Mouse (Mus musculus) activated CD4-positive, CD25-positive, alpha-beta regulatory T cell, adult 4 months (primary cell): Measurements from ENCODE around the gene Trub1. TPM values are rescaled to one million over a fixed set of nuclear protein-coding genes. Genes with fewer than 3 reads are reported as not detected.

ENCODE experiments used
- ATAC-seq: one replicate; pipeline ENCODE4 v1.8.0; 2017
- polyA plus RNA-seq, 2 experiments: library from polyadenylated mRNA; unstranded; fragments of 100-300 nt; shearing (Covaris generic); gene quantifications; one replicate each; pipeline ENCODE4 v1.2.1; 2017

Trub1 gene
- polyA plus RNA-seq, 2 experiments from 2014 or later = 5.7 to 9.7 TPM

DNA sequence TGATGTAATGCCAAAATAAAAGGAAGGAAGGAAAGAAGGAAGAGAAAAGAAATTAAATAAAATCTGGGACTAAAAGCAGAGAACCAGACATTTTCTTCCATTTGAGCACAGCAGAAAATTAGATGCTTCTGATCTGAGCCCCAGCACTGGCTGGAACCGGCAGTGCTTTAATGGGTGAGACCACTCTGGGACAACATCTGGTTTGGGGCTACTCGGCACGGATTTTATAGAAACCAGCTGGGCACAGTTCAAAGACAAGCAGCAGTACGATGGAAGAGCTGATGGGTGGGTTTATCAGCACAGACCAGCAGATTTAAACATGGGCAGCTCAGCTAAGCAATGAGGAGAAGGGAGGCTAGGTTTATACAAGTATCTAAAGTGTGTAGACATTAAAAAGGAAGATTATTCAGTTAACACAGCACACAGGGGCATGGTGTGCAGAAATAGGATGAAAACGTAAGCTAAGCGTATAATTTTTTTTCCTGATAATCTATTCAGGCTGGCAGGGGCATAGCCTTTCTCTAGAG is 46.2 kb downstream of the Trub1 start:
- no peak for ATAC-seq

DNA sequence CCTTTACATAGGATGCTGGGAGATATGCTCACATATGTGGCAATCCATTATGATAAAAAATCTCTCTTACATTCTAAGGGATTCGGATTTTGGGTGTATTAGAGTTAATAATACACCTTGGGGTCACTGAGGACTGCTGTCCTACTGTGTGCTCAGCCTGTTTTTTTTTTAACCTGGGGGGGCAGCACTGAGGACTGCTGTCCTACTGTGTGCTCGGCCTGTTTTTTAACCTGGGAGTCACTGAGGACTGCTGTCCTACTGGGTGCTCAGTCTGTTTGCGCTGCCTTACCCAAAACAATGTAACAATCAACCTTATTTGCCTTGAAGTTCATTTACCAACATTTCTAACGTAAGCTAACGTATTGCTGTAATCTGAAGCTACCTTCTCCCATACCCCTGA is 47.5 kb downstream of the Trub1 start:
- ATAC-seq = no peak

DNA sequence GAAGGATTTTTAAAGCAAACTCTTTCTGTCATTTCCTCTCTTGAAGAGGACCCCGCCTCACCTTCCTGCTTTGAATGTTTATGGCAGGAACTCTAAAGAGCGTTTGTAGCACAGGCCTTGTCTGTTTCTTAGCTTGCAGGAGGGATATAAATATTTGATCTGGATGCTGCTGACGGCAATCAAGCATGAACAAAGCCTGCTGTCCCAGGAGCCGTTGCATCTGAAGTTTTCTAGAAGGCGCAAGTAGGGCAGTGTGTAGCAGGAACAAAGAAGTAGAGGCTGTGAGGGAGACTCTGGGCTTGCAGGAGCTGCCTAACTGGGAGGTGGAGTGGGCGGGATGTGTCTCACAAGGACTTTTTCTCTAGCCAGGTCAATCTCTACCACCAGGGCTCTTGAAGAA is 50.4 kb downstream of the Trub1 start:
- no peak for ATAC-seq

DNA sequence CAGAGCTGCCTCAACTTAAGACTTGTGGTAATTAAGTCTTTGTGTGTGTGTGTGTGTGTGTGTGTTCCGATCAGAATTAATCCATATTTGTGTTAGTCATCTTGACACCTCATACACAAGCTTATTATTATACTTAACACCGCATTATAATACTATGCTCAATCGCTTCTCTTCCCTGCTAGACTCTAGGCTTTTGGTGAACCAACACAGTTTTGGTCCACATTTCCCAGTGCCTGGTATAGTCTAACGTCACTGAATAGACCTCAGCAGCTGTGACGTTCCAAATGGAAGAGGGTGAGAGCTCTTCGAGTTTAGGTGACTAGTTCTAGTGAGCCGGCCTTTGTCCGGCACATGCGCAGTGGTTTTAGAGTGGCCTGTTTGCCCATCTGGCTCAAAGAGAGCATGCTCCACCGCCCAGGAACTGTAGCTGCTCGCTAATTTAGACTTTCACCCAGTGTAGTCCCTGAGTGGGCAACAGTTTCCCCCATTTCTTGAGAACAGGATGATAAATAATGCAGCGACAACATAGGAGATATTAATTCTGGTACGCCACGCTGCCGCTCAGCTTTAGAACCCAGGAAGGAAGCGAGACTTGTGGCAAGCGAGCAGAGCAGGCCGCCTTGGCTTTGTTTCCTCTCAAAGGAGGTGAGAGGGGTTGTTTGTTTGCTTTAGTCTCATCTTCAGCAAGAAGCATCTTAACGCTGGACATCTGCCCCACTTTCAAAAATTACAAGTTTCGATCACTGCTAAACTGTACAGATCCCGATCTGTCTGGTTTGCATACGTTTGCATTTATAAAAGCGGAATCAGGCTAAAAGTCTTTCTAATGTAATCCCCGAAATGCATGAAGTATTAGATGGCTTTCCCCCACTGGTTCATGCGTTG is 52.6 kb downstream of the Trub1 start:
- ATAC-seq = no peak

DNA sequence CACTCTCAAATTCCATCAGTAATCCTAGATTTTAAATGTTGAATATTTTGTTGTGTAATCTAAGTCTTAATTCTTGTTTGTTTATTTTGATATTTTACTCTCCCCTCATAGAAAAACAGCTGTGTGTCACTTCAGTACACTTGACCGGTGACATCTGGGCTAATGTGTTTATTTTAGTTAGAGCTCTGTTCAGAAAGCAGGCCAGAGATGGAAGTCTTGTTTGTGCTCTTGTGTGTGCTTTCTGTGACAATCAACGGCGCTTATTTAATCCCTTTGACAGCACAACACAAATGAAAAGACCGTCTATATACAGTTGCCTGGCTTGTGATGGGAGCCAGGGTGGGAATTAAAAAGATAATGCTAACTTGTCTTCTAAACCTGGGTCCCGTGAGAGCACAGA is 53.9 kb downstream of the Trub1 start:
- ATAC-seq = no peak

DNA sequence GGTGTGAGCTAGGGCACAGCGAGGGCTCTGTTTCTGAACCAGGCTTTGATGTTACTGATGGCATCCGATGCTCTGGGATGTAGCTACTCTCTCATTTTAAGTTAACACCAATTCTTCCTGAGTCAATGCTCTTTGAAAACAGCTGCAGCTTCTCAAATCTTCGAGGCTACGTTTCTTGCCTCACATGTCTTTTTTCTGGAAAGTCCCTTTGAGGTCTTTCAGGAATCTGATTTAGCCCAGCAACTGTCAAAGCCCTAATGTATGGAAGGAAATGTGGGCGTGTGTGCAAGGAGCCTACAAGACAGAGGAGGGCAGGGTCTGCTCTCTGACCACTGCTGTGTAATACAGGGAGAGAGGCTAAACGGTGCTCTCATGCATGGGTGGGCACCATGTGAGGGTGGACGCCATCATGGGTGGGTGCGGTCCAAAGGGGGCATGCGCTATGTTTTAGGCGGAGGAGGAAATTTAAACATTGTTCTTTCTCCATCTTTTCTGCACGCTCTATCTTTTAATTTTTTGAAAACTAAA is 55.6 kb downstream of the Trub1 start:
- no peak for ATAC-seq

DNA sequence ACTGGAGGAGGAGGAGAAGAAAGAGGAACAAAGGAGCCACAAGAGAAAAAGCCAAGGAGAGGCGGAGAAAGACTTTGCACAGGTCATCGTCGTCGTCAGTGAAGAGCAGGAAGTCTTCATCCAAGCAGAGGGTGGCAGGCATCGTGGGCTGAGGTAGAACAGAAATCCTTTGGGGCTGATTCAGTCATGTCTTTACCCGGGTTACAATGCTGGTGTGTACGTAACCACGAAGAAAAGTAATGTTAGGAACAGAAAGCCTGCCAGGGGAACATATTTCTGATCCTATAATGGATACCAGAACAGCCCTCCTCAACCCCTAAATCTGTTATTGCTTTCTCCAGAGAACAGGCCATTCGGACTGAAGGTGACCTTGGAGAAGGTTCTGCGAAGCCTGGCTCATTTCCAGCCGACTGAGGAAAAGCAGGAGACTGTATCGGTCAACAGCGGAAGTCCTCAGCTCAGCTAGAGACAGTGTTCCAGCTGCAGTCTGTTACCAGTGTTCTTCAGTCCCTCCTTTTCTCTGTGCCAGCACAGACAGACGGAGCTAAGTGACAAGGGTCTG is 57.1 kb downstream of the Trub1 start:
- no peak for ATAC-seq

DNA sequence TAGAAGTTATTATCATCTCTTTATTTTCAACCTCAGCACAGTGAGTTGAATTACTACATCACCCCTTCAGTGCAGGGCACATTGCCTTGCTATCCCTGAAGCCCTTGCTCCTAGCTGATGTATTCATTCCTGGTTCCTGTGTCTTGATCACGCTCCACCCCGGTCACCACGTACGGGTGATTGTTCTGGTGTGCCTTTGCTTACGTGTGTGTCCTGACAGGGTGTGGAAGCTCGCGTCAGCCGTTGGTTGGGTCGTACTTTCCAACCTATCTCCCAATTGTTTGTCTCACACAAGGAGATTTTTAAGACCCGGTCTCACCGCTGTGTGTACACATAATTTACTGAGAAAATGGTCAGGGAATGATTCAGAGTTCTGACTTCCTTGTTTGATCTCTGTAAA is 58.1 kb downstream of the Trub1 start:
- no peak for ATAC-seq

DNA sequence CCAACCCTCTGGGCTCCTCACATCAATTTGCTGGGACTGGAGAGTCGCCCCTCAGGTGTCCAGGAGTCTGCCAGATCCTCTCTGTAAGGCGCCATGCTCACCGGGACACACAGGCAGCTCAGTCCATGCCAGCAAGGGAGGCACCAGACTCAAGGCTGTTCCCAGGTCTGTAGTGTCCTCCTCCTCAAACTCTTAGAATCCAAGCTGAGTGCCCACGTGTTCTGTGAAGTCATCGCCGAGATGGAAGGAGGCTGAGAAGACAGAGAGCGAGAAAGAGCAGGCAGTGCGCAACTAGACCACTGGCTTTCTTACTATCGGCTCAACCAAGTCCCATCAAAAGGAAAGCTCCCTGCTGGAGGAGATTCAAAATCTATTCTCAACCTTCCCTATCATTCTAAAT is 60.4 kb downstream of the Trub1 start:
- no peak for ATAC-seq

DNA sequence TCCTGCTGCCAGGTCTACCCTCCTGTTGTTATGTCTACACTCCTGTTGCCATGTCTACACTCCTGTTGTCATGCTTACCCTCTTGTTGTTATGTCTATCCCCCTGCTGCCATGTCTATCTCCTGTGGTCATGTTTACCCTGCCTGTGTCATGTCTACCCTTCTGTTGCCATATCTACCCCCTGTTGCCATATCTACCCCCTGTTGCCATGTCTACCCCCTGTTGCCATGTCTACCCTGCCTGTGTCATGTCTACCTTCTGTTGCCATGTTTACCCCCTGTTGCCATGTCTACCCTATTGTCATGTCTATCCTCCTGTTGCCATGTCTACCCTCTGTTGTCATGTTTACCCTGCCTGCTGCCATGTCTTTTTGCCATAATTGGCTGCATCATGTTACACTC is 69.0 kb downstream of the Trub1 start:
- ATAC-seq = no peak

DNA sequence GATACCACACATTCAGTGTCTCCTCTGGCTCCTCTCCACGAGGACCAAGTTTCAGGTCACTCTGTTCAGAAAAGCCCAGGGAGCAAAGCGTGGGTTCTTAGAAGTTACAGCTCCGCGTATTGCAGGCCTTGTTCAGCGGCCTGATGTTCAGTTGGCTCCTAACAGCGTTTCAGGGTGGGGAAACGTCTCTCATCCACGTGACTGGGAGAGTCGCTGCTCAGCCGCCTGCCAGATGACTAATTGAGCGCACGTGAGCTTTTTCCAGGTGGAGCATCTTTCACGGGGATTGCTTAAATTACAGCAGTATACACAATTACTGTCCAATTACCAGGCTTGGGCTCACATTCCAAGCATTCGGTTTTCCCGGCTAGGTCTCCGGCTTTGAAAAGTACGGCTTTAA is 70.7 kb downstream of the Trub1 start:
- ATAC-seq = no peak

DNA sequence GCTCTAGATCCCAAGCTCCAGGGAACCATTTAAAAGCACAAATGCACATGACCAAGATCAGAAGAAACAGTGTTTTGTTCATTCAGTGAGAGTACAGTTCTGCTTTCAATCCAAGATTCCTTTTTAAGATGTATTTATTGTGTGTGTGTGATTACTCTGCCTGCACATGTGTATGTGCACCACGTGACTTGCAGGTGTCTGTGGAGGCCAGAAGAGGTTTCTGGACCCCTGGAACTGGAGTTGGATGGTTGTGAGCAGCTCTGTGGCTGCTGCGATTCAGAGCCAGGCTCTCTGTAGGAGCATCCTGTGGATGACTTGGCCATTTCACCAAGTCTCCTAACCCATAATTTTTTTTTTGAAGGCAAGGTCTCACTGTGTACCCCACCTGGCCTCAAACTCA is 73.0 kb downstream of the Trub1 start:
- no peak for ATAC-seq

DNA sequence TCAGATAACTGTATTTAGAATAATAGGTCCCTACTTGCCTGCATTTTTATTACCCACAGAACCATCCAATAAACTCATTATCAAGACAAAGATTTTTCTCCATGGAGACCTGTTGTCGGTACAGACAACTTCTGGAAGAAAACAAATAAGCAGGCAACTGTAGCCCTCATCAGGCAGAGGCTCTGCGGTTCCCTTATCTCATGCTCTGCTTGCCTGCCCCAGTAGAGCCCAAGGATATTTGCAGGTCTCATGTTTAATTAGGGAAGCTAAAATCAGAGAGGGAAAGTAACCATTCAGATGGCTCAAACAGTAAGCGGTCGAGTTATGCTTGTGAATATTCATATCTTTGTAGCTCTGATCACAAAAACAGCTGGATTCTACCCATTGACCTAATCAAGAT is 77.5 kb downstream of the Trub1 start:
- no peak for ATAC-seq

DNA sequence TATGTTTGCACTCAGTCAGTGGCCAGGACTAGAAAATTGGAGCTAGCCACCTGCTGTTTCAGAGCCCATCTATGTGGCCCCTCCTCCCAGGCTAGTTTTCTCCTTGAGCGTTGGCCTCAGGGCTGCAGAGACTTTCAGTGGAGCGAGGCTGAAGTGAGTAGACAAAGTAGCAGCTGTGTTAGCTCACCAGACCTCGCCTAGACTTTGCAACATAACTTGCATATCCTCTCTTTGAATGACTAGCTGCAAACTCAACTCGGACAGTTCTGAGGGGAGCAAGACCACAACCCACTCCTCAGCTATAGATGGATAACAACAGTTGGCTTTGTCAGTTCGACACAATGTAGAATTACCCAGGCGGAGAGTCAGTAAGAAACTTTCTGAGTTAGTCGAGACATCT is 81.5 kb downstream of the Trub1 start:
- ATAC-seq = no peak

DNA sequence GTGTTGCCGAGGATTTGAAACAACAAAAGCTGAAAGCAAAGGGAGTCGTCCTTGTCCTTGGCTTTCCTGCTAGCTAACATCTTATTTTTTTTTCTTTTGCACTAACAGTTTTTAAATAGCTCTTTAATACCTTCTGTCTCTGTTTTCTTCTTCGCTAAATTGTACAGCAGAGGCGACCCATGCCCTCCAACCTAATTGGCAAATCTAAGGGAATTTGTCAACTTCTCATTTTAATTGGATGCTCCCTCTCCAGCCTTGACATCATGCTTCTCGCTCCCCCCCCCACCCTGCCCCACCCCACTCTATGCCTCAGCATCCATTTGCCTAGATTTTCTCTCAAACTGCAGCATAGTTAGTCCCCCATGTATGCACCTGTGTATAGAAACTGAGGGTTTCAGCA is 83.8 kb downstream of the Trub1 start:
- no peak for ATAC-seq

DNA sequence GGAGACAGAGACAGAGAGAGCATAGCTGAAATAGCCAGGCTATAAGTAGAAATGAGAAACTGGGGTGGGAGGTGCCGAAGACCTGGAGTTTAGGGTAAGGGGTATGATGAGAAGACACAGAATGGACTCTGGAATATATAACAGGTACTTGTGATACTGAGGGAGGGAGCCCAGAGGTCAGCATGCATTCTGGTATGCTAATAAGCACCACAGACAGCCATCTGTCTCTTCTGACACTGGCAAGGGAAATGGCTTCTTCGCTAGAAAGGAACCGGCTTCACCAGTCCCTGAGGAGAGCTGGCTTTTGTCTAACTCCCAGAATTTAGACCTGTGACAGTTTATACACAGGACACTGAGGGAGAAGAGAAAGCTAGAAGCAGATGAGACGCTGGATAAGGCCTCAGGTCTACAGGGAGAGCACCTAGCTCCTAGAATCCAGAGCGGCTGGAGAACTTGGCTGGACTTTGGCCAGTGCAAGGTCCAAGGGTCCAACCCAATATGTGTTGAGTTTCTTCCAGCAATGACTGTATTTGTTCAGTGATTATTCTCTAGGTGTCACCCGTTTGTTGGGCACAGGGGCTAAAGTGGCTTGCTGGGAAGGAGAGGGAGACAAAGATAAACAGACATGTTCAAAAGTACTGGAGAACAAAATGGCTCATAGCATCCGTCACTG is 84.9 kb downstream of the Trub1 start:
- ATAC-seq = no peak

DNA sequence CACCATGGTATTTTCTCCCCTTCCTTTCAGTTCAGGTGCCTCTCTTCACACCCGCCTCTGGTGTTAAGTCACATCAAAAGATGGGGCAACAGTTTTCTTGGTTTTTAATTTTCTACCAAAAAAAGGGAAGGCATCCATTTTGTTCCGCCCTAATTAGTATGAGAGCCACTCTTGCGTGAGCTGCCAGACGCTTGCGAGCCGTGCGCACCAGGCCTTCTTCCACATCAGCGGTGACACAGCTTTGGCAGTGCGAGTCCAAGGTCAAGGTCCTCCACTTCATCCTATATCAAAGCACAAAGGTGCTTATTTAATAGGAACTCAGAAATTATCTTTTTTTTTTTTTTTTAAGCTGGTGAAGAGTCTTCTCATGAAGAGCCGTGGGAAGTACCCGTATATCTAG is 87.4 kb downstream of the Trub1 start:
- no peak for ATAC-seq

Other genes with a start within 250 kb of the Trub1 start
- gene Ablim1, start 138.0 kb upstream of the Trub1 start, polyA plus RNA-seq = 100 to 1,000 TPM; 268 to 273 TPM
- 1 to 10 TPM; 8.3 to 9.0 TPM for gene Fam160b1, start 92.2 kb upstream of the Trub1 start, polyA plus RNA-seq
- under 1 TPM; 0.13 to 0.33 TPM for gene Atrnl1, start 158.1 kb downstream of the Trub1 start, polyA plus RNA-seq